Mouse (Mus musculus): Measurements from ENCODE around the gene Rassf10.

Gene Rassf10

DNA sequence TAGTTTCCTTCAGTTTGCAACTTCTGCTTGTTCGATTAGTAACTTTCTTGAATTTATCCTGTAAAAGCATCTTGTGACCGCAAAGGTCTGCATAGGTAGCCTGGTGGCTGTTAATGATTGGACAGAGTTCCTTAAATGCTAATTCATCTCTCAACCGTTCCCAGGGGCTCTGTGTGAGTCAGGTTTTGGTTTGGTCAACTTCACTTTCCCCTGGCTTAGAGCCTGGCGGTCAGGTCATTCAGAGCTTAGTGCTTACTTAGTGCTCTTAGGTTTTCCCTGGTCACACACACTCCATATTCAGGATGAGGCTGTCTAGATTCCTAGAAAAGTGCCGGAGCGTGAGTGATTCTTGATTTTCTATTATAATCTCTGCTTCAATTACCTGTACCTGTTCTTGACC, 12.6 kb downstream of the Rassf10 start:
- DNase-seq, result peak; percentile 38

- no peak for DNase-seq
Observed at GRCm38 (mm10) chr7:112966786-112967185, 13.0 kb downstream of the Rassf10 start.

GRCm38 (mm10) chr7:112983316-112983715, 29.6 kb downstream of the Rassf10 start:
- DNase-seq, result no peak

DNA sequence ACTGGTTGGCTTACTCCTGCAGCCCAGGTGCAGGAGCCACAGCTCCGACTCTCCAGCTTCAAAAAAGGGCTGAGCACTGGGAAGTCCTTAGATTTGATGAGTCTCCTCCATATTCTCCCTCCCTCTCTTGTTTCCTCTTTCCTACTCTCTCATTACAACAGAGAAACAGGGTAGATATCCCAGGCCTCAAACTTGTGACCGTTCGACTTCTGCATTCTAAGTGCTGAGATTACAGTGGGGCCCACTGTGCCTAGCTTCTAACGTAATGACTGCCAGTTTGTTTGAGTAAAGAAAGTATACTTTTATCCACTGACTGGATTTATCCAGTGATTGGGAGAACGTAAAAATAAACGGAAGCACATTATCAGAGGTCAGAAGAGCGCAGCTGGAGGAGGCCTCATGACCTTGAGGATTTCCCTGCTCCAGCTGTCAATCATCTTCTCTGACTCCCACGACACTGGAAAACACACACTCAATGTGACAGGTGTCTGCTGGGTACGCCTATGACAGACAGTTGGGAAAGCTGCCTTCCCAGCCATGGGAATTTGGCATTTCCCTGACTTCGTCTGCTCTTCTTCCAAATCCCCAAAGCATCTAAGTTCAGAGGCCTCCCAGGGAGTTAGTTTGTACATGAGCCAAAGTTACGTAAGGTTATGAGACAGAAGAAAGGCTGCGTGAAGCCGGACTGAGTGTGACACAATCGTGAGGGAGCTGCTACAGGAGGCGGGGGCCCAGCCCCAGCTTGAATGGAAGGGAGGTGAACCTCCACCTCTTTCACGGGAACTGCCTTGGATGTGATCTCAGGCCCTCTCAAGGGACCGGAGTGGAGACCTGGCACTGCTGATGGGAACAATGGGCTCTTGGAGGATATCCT, 31.2 kb downstream of the Rassf10 start:
- DNase-seq, result peak; percentile 23

DNA sequence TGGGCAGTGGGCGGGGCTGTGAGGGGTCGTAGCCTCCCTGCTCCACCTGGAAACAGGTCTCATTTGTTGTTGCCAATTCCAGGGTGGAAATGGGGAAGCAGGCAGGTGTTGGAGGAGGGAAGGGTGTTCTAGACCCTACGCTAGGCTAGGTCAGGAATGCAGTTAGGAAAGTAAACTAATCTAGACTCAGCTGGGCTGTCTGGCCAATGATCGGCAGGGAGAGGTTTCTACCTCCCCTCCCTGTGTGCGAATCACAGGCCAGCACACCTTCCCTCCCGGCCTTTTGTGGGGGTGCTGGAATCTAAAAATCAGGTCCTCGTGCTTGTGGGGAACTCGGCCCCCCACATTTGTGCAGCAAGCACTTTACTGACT, 31.8 kb downstream of the Rassf10 start:
- DNase-seq, result peak; percentile 3

DNA sequence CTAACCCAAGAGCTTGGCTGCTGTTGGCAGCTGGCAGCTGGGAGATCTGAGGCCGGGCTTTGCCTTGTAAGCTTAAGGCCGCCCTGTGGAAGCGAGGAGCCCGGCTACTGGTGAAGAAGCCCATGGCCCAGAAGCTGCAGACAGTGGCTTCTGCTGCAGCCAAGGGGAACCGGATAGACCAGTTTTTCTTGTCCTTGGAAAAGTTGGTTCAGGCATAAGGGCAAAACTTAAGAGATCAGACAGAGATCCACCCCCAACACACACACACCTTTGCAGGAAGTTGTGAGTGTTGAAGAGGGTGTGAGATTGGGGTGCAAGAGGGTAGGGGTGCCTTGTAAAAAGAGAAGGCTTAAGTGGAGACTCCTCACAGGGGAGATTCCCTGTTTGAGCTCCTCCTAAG, 39.2 kb downstream of the Rassf10 start:
- DNase-seq, result peak; percentile 7

DNA sequence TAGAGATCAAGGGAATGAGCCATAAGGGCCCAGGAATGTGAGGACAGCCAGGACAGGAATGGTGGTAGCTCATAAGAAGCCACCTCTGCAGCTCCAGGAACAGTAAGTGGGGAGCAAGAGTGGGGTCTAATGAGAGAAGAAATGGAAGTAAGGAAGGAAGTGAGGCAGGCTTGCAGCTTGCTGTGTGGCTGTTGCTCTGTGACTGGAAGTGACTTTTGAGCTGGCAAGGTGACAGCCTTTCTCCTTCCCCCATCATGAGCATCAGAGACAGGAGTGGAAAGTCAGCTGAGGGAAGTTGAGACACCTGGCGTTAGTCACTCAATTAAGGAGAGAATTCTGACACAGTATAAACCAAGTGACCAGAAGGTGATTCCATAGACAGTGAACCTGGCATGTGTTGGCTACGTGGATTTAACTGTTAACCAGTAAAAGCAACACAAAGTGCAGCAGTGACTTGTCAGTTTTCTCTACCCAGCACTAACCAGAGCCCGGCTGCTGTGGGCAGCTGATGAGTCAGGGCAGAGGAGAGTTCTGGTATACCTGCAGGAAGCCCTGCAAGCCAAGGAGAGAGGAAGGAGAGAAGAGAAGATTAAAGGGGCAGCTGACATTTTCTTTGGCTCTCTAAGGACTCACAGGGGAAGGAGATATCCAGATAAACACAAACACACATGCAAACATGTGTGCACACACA, 49.9 kb downstream of the Rassf10 start:
- DNase-seq, result no peak

DNA sequence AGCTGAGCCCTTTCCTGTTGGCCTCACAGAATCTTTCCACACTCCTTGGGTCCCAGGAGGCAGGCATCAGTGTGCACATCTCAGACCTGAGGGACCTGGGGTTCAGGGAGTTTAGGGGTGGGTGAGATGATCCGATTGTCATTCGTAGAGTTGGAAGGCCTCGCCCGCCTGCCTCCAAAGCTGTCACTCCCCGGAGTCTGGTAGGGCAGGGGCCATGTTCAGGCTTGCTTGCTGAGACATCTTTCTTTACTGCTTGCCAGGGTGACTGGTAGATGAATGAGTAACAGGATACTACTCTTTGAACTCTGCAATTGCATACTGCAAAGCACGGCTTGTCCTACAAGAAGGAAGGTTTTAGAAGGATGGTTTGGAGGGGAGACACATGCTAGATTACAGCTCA, 52.0 kb downstream of the Rassf10 start:
- peak; percentile 59 for DNase-seq

Data from kidney, adult 9 months (tissue).